Mouse (Mus musculus) cerebral cortex, adult 2 months (tissue): ENCODE data around the gene D11Wsu47e.

Source experiments
- WGBS: fragments of 180-500 bp; shearing (Covaris S2); methylation state at CpG from one replicate; pipeline ENCODE4 v1.1.7; 2018; 5-methylcytosine and 5-hydroxymethylcytosine counted together

The D11Wsu47e gene

DNA sequence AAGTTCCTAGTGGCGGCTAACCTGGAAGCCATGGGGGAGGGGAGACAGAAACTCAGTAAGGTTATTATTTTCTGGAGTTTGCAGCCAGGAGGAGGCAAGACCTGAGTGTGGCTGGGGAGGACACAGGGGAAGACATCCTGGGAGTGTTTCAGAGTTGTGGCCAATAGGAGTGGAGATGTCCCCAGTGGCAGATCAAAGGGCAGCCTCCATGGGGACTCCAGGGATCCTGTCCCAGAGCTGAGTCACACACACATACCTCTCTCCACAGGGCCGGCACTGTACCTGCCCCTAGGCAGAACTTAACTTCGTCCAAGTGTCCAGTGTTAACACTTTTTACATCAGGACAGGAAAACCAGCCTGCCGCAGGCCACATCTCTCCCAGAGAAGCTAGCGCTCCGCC is 50.9 kb downstream of the D11Wsu47e start:
- WGBS, result 79% methylated on average over 6 of the region's 6 CpGs

GRCm38 (mm10) chr11:113736848-113737552 is 52.8 kb downstream of the D11Wsu47e start:
- WGBS, result 81% methylated on average over 11 of the region's 11 CpGs

GRCm38 (mm10) chr11:113737553-113737854 is 53.3 kb downstream of the D11Wsu47e start:
- 64% methylated on average over 3 of the region's 3 CpGs for WGBS

DNA sequence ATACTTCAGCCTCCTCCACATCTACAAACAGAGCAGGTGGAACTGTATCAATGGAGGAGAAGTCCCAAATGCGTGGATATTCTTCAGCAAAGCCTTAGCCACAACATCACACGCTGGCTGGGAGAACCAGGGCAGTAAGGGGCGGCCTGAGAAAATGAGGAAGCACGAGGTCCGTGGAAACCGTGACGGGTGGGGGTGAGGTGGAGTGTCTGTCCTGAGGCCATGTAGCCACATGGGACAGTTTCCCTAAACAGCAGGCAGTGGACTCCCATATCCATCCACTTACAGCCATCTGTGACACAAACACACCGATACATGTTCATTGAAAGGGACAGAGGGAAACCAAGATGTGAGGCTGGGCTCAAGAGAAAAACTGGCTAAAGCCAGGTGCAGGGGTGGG is 53.7 kb downstream of the D11Wsu47e start:
- WGBS, result 71% methylated on average over 8 of the region's 8 CpGs

DNA sequence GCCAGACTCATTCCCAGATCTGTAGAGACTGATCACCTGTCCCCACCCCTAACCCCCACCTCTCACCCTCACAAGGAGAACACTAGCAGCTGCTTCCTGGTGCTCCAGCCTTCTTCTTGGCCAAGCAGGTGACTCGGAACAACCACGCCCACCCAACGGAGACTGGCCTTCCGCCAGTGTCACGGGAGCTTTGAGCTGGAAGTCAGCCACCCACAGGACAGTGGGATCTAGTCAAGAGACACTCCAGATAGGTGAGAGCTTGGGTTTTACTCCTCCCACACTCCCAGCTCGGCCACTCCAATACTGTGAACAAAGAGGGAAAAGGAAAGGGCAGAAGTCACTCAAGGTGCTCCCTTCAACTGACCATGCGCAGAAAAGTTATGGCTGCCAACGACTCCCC is 55.0 kb downstream of the D11Wsu47e start:
- WGBS, result 62% methylated on average over 8 of the region's 8 CpGs

DNA sequence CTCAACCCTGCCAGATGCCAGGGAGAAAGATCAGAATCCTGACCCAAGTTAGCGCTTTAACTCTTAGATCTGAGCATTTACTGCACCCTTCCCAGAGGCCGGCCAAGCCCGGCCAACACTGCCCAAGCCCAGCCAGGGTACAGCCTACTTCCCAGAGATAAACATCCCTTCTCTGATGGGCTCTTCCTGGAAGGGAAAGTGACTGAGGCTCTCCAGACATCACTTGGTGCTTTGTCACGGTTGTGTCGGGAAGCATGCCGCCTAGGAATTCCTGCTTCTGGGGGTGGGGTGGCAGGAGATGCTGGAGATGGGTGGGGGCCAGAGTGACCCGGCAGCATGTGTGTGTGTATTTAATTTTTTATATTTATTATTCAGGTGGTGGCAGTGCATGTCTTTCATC is 55.9 kb downstream of the D11Wsu47e start:
- 73% methylated on average over 7 of the region's 7 CpGs for WGBS

DNA sequence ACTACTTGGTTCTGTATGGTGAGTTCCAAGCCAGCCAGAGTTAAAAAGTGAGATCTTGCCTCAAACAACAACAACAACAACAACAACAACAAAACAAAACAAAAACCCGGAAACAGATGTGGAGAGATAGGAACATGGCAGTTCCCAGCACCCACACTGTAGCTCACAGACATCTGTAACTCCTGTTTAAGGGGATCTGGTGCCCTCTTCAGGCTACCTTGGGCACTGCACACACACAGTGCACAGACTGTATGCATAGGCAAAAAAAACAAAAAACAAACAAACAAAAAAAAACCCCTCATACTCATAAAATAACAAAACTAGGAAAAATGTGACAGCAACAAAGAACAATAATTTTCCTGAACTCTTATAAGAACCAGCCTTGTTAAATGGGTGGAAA is 58.8 kb downstream of the D11Wsu47e start:
- 93% methylated on average over 1 of the region's 1 CpGs for WGBS
